Mouse (Mus musculus) megakaryocyte, embryonic 14.5 days (primary cell): ENCODE measurements around the gene Zbtb18.

ENCODE experiments used
- FLI1 ChIP-seq: IDR thresholded peaks from 2 replicates; pipeline ENCODE4 v1.6.1; 2012; ENCODE audit warnings: low read length, inconsistent platforms, mixed read lengths
- GATA1 ChIP-seq: IDR thresholded peaks from 3 replicates; pipeline ENCODE4 v1.6.1; 2012; ENCODE audit warnings: mixed read lengths, low read length, inconsistent platforms, borderline replicate concordance

DNA sequence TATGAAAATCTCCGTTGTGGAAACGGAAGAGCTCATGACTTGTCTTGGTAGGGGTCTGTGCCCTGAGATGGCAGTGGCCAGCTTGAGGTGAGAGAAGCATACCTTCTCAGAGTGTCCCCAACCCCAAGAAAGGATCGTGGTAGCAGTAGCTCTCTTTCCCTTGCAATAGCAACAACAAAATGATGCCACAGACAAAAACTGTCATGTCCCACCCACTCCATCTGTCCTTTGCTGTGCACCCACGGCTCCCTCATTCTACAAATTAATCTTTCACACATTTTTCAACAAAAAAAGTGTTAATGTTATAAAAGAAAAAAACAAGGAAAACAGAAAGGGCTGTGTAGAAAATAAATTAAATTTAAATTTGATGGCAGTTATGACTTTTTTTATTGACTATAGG is 13.1 kb upstream of the Zbtb18 start:
- TF ChIP-seq GATA1 (no peak), FLI1 (no peak)
